Mouse (Mus musculus) myocyte (in vitro differentiated cells): Measurements from ENCODE around the gene Gm5936. TPM values are rescaled to one million over a fixed set of nuclear protein-coding genes. Genes with fewer than 3 reads are reported as not detected.
"Not testable (repeated sequence)": the region's sequence is repeated elsewhere in the genome, so short reads cannot be mapped to it uniquely, and the experiment has no call there.

Source experiments
- H3K27me3 ChIP-seq: one replicate; pipeline ENCODE4 v1.6.1; 2011; ENCODE audit not compliant: control insufficient read depth, insufficient read depth, insufficient read length
- H3K36me3 ChIP-seq: one replicate; pipeline ENCODE4 v1.6.1; 2011; ENCODE audit not compliant: control insufficient read depth, insufficient read depth
- H3K4me2 ChIP-seq: one replicate; pipeline ENCODE4 v1.6.1; 2011; ENCODE audit warnings: low read depth, control low read depth
- H3K4me3 ChIP-seq: one replicate; pipeline ENCODE4 v1.5.1; 2011; ENCODE audit warnings: mild to moderate bottlenecking, control low read depth, moderate library complexity
- H3K79me2 ChIP-seq: one replicate; pipeline ENCODE4 v1.6.1; 2011; ENCODE audit not compliant: control insufficient read depth, insufficient read depth
- H3ac ChIP-seq: one replicate; pipeline ENCODE4 v1.6.1; 2011; ENCODE audit not compliant: control insufficient read depth, insufficient read length
- REST ChIP-seq: IDR thresholded peaks from one replicate; pipeline ENCODE4 v1.6.1; 2011; ENCODE audit warnings: mild to moderate bottlenecking, control low read depth, moderate library complexity; ENCODE audit not compliant: insufficient read depth, insufficient read length
- polyA plus RNA-seq: library from polyadenylated mRNA; unstranded; fragments of >200 nt; fragmentation: generic; extraction: Trizol; gene quantifications from one replicate; pipeline ENCODE4 v1.2.1, GENCODE M21; 2012; ENCODE audit warnings: missing spikeins

Gm5936 gene
- not detected for polyA plus RNA-seq

GRCm38 (mm10) chrX:74836842-74837522 lies at the start of gene Gm5936:
Gene Gm5936 (plus strand): TSS chrX:74837196.
- not testable (repeated sequence) for H3K36me3 ChIP-seq, H3K79me2 ChIP-seq, H3K4me2 ChIP-seq, H3K27me3 ChIP-seq, H3K4me3 ChIP-seq, H3ac ChIP-seq

DNA sequence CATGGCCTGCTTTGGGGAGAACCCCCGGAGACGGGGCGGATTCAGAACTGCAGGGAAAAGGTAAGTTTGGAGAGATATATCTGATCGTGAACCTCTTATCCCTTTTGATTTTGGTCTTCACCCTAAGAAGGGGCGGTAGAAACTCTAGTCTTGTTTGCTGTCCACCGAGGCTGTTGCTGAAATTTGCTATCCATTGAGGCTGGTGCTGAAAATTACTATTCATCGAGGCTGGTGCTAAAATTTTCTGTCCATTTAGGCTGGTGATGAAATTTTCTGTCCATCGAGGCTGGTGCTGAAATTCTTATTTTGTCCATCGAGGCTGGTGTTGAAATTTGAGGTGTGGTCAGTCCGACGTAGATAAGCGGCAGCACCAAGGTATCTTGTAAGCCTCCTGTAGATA lies 19.1 kb downstream of the Gm5936 start:
- not testable (repeated sequence) for H3K4me2 ChIP-seq, H3K36me3 ChIP-seq, H3K4me3 ChIP-seq, H3K27me3 ChIP-seq, H3ac ChIP-seq, H3K79me2 ChIP-seq
- TF ChIP-seq REST = peak; percentile 57

DNA sequence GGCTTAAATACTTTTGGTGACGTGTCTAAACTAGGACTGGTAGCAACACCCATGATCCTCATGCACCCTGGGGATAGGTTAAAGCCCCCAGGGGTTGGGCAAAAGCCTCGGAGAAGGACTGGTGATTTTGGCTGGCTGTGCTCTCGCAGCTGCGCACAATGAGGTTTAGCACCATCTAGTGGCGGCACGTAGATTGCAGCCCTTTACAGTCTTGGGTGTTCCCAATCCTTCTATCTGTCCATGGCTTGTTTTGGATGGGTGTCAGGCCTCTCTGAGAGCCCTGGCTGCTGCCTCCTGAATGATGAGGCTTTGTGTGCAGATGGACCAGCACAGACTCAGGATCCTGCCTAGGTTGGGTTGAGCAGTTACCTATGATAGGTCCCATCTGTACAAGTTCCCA lies 43.1 kb downstream of the Gm5936 start:
- H3K4me2 ChIP-seq, H3ac ChIP-seq, H3K79me2 ChIP-seq, H3K27me3 ChIP-seq, H3K36me3 ChIP-seq: not testable (repeated sequence)
- H3K4me3 ChIP-seq = peak overlapping the region; percentile 12

Other genes starting within 250 kb of the Gm5936 start
- gene Olfr1325, start 244.5 kb upstream of the Gm5936 start, polyA plus RNA-seq = not detected
- not detected for gene Gm5640, start 191.6 kb upstream of the Gm5936 start, polyA plus RNA-seq
- not detected for gene Gm6890, start 96.3 kb upstream of the Gm5936 start, polyA plus RNA-seq
- 0.04 TPM for gene Gab3, start 248.3 kb downstream of the Gm5936 start, polyA plus RNA-seq